Mouse (Mus musculus): Measurements from ENCODE around the gene Zfp804a.

The Zfp804a gene

GRCm38 (mm10) chr2:82053185-82053891 is at the start of gene Zfp804a:
TSS of gene Zfp804a (plus strand) at chr2:82053222.
- no peak for DNase-seq

GRCm38 (mm10) chr2:82051635-82052034 is 1.4 kb upstream of the Zfp804a start:
- DNase-seq = no peak

GRCm38 (mm10) chr2:82052338-82053184 is 461 bp upstream of the Zfp804a start:
- no peak for DNase-seq

GRCm38 (mm10) chr2:82054446-82054845 is 1.4 kb downstream of the Zfp804a start:
- no peak for DNase-seq

GRCm38 (mm10) chr2:82064671-82065070 is 11.6 kb downstream of the Zfp804a start:
- no peak for DNase-seq

GRCm38 (mm10) chr2:82067912-82068311 is 14.9 kb downstream of the Zfp804a start:
- no peak for DNase-seq

- no peak for DNase-seq
These were observed 16.1 kb downstream of the Zfp804a start for GRCm38 (mm10) chr2:82069172-82069571.

GRCm38 (mm10) chr2:82076883-82077282 is 23.9 kb downstream of the Zfp804a start:
- no peak for DNase-seq

GRCm38 (mm10) chr2:82078287-82078994 is 25.4 kb downstream of the Zfp804a start:
- DNase-seq = no peak

GRCm38 (mm10) chr2:82080678-82081077 is 27.7 kb downstream of the Zfp804a start:
- no peak for DNase-seq

- no peak for DNase-seq
These were observed 60.1 kb downstream of the Zfp804a start for GRCm38 (mm10) chr2:82113148-82113547.

GRCm38 (mm10) chr2:82113650-82114049 is 60.6 kb downstream of the Zfp804a start:
- DNase-seq = no peak

- no peak for DNase-seq
These were observed 66.6 kb downstream of the Zfp804a start for GRCm38 (mm10) chr2:82119577-82119976.

GRCm38 (mm10) chr2:82178693-82179092 is 125.7 kb downstream of the Zfp804a start:
- no peak for DNase-seq

GRCm38 (mm10) chr2:82181010-82181409 is 128.0 kb downstream of the Zfp804a start:
- no peak for DNase-seq

GRCm38 (mm10) chr2:82199901-82200300 is 146.9 kb downstream of the Zfp804a start:
- no peak for DNase-seq

GRCm38 (mm10) chr2:82200616-82201015 is 147.6 kb downstream of the Zfp804a start:
- no peak for DNase-seq

- no peak for DNase-seq
These were observed 157.6 kb downstream of the Zfp804a start for GRCm38 (mm10) chr2:82210605-82211004.

- DNase-seq = no peak
These were observed 158.9 kb downstream of the Zfp804a start for GRCm38 (mm10) chr2:82211972-82212371.

GRCm38 (mm10) chr2:82217873-82218272 is 164.9 kb downstream of the Zfp804a start:
- DNase-seq = no peak

GRCm38 (mm10) chr2:82246020-82246419 is 193.0 kb downstream of the Zfp804a start:
- no peak for DNase-seq

GRCm38 (mm10) chr2:82246902-82247522 is 194.0 kb downstream of the Zfp804a start:
- DNase-seq = no peak

GRCm38 (mm10) chr2:82253382-82253781 is 200.4 kb downstream of the Zfp804a start:
- no peak for DNase-seq
